Mouse (Mus musculus): ENCODE measurements around the gene Lonp2. TPM values are rescaled to one million over a fixed set of nuclear protein-coding genes. Genes with fewer than 3 reads are reported as not detected.

Lonp2 gene
- polyA plus RNA-seq (2017; shearing (Covaris generic)) = 96.4 TPM

DNA sequence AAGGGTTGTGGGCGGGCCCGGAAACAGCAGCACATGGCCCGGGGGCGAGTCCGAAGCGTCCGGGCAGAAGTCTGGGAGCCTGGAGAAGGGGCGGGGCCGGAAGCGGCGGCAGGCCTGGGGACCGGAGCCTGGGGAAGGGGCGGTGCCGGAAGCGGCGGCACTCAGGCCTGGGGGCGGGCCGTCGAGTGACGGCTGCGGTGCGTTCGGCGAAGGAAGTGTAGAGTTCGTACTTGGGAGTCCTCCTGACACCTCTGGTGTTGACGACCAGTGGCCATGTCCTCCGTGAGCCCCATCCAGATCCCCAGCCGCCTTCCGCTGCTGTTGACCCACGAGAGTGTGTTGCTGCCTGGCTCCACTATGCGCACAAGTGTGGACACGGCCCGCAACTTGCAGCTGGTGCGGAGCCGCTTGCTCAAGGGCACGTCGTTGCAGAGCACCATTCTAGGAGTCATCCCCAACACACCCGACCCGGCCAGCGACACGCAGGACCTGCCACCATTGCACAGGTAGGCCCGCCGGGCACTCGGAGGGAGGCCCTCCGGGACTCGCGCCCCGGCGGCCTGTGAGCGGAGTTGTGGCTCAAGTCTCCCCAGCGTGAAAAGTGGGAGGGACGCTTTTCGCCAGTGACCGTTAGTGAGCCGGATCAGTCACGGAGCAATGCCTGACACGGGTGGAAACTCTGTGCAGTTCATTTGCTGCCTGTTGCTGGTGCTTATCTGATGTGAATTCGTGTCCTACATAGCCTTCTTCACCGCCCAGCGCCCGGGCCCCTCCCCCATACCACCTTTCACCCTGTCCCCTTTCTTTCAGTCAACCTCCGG is at the start of gene Lonp2:
Lonp2 (plus strand) TSS at position 133 of the 821 bp plus-strand sequence.

DNA sequence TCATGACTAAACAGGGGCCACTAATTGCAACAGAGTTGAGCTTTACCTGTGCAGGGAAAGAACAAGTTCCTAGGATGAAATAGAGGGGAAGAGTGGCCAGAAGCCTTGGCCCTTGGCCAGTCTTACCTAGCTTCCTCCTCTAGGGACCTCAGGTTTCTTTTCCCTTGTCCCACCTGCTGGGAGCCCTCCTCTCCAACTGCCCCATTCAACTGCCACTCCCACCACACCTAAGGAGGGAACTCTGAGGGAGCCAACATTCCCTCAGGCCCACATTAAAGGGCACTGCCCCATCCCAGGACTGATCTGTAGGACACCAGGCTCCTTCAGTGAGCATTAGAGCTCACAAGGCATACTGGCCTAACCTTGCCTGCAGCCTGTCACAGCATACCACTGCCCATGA is 43.4 kb upstream of the Lonp2 start, which contains the start of gene Abcc12:
Abcc12 (minus strand) TSS at position 229 of the 400 bp plus-strand sequence.

DNA sequence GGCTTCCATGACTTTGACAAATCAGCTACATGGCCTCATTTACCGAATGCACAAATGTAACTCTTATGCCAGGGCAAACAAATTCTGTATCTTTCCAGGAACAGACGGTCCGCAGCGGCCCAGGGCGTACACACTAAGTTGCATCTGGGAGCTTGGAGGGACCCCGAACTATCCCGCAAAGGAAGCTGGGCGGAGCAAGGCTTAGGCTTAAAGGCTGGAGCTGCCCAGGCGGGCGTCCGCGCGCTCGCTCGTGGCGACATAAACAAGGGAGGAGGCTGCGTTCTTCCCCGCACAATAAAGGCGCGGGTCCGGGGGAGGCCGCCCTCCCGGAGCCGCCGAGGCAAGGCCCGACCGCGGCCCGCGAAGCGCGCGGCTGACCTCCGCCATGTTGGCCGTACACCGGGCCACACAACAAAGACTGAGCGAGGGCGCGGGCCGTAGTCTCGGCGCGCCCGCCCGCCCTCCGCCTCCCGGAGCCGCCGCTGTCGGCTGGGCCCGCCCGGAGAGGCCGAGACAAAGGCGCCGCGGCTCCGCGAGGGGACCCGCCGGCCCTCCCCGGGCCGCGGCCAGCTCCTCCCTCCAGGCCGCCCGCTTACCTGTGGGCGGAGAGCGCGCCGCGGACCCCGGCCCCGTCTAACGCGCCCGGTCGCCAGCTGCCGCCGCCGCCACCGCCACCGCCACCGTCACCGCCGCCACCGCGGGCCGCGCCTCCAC is 121.5 kb downstream of the Lonp2 start, which contains the start of the genes Gm10638 and Siah1a:
Gm10638 (plus strand) TSS at position 479 of the 714 bp plus-strand sequence.
Siah1a (minus strand) TSS at position 714 of the 714 bp plus-strand sequence.

Other genes with a start within 250 kb of the Lonp2 start
- gene Abcc12, start 43.4 kb upstream of the Lonp2 start, polyA plus RNA-seq (2017; shearing (Covaris generic)) = 0.07 TPM
- gene Gm10638, start 121.7 kb downstream of the Lonp2 start, polyA plus RNA-seq (2017; shearing (Covaris generic)) = 1.2 TPM
- gene Siah1a, start 121.9 kb downstream of the Lonp2 start, polyA plus RNA-seq (2017; shearing (Covaris generic)) = 44.2 TPM